Mouse (Mus musculus) hindbrain, embryonic 12.5 days (tissue): ENCODE results near the gene Tfrc. TPM values are rescaled to one million over a fixed set of nuclear protein-coding genes. Genes with fewer than 3 reads are reported as not detected.

ENCODE experiments used
- ATAC-seq: fragments of 200-750 bp; cut with Nextera tagmentation; 2 replicates; pipeline ENCODE4 v1.8.0; 2017; ENCODE audit warnings: moderate TSS enrichment; ENCODE audit not compliant: low FRiP score
- H3K27ac ChIP-seq: fragments of 300-500 bp; sonication (generic); 2 replicates; pipeline ENCODE4 v1.5.1; 2016; ENCODE audit warnings: mild to moderate bottlenecking
- H3K27me3 ChIP-seq: fragments of 300-500 bp; sonication (generic); 2 replicates; pipeline ENCODE4 v1.6.1; 2016; ENCODE audit warnings: mild to moderate bottlenecking
- H3K36me3 ChIP-seq: fragments of 300-500 bp; sonication (generic); 2 replicates; pipeline ENCODE4 v1.6.1; 2016; ENCODE audit warnings: mild to moderate bottlenecking
- H3K4me1 ChIP-seq: fragments of 300-500 bp; sonication (generic); 2 replicates; pipeline ENCODE4 v1.6.1; 2016
- H3K4me2 ChIP-seq: fragments of 300-500 bp; sonication (generic); replicated peaks from 2 replicates; pipeline ENCODE4 v1.6.1; 2016; ENCODE audit warnings: mild to moderate bottlenecking
- H3K4me3 ChIP-seq: fragments of 300-500 bp; sonication (generic); 2 replicates; pipeline ENCODE4 v1.5.1; 2016; ENCODE audit warnings: mild to moderate bottlenecking
- H3K9ac ChIP-seq: fragments of 300-500 bp; sonication (generic); 2 replicates; pipeline ENCODE4 v1.6.1; 2016; ENCODE audit warnings: mild to moderate bottlenecking, moderate library complexity
- H3K9me3 ChIP-seq: fragments of 300-500 bp; sonication (generic); replicated peaks from 2 replicates; pipeline ENCODE4 v1.6.1; 2016; ENCODE audit warnings: mild to moderate bottlenecking
- WGBS: fragments of 180-500 bp; shearing (Covaris S2); methylation state at CpG from one replicate; pipeline ENCODE4 v1.1.7; 2016; 5-methylcytosine and 5-hydroxymethylcytosine counted together
- polyA plus RNA-seq: library from polyadenylated mRNA; unstranded; fragments of >200 nt; fragmentation: Nextera tagmentation; extraction: Ambion mirVana; gene quantifications from 2 replicates; pipeline ENCODE4 v1.2.1, GENCODE M21; 2016

Gene Tfrc
- polyA plus RNA-seq, 1 experiment from 2014 or later = 44.4 TPM

GRCm38 (mm10) chr16:32594701-32595100 is 14.0 kb upstream of the Tfrc start:
- Histone ChIP-seq H3K4me3 (no peak overlapping the region), H3K36me3 (no peaks in the 10 kb centered on the region), H3K27me3 (no peaks in the 10 kb centered on the region), H3K4me2 (no peak overlapping the region), H3K27ac (no peak overlapping the region), H3K9ac (no peak overlapping the region), H3K9me3 (no peaks in the 10 kb centered on the region), H3K4me1 (no peaks in the 10 kb centered on the region)
- 63% methylated on average over 5 of the region's 5 CpGs for WGBS
- no peak for ATAC-seq

DNA sequence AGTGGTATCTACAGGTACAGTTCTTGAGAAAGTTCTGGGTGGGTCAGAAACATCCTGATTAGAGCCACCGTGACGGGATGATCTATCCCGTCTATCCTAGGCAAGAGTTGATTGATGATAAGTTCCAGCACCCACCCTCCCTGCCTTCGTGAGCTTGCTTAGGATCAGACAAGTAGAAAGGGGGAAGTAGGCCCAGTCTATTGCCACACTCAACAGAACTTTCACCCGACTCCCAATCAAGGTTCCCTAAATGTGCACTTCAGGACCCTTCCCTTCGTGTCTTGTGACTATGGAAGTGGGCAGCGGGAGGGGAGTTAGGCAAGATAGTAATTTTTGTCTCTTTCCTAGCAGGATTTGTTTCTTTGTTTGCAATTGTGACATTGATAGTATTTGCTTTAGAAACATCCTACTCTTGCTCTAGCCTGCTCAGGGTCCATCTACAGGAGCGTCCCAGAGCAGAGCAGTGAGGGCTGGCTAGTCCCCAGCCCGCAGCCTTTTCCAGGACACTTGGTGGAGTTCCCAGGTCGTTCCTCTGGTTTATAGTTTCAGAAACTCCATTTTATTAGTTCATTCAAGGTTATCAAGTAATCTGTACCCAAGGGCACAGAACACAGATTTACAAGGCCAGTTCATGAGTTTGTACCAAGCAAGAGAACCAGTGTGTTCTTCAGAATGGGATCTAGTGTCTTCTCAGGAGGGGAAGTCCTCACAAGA is 13.4 kb upstream of the Tfrc start:
- Histone ChIP-seq H3K27ac (no peak overlapping the region), H3K9me3 (no peaks in the 10 kb centered on the region), H3K4me1 (no peaks in the 10 kb centered on the region), H3K9ac (no peak overlapping the region), H3K4me3 (no peak overlapping the region), H3K36me3 (no peaks in the 10 kb centered on the region), H3K27me3 (no peaks in the 10 kb centered on the region), H3K4me2 (no peak overlapping the region)
- 87% methylated on average over 10 of the region's 10 CpGs for WGBS
- ATAC-seq = no peak

DNA sequence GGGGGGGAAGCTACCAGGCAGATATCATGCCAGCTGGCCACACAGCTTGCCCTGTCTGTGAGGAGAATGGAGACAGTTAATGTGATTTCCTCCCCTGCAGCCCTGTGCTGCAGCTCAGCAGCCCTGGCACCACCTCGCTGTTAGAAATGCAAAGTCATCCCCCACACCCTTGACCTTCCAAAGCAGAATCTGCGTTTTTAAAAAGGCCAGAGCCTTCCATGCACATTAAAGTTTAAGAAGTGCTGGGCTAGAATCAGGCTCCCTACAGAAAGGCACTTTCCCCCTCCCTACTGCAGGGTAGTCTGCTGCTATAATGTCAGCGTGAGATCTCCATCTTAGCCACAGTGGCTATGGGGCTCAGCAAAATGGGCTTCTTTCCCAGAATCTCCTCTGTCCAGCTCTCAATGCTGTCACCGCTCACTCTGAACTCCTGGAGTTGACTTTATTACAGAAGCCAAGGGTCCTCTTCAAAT is 10.8 kb upstream of the Tfrc start:
- no peaks in the 10 kb centered on the region for H3K4me1 ChIP-seq
- no peak overlapping the region for H3K4me3 ChIP-seq
- H3K4me2 ChIP-seq = no peak overlapping the region
- ATAC-seq = no peak
- WGBS = 33% methylated on average over 4 of the region's 4 CpGs
- H3K27me3 ChIP-seq = no peaks in the 10 kb centered on the region
- no peak overlapping the region for H3K27ac ChIP-seq
- H3K9ac ChIP-seq = no peak overlapping the region
- no peaks in the 10 kb centered on the region for H3K9me3 ChIP-seq
- no peaks in the 10 kb centered on the region for H3K36me3 ChIP-seq

GRCm38 (mm10) chr16:32599151-32599550 is 9.6 kb upstream of the Tfrc start:
- 92% methylated on average over 1 of the region's 1 CpGs for WGBS
- H3K4me2 ChIP-seq = no peak overlapping the region
- no peaks in the 10 kb centered on the region for H3K9me3 ChIP-seq
- no peak overlapping the region for H3K27ac ChIP-seq
- H3K9ac ChIP-seq = no peak overlapping the region
- no peaks in the 10 kb centered on the region for H3K27me3 ChIP-seq
- no peak overlapping the region for H3K4me3 ChIP-seq
- H3K4me1 ChIP-seq = no peaks in the 10 kb centered on the region
- ATAC-seq = no peak
- H3K36me3 ChIP-seq = no peaks in the 10 kb centered on the region

GRCm38 (mm10) chr16:32602193-32602685 is 6.5 kb upstream of the Tfrc start:
- H3K36me3 ChIP-seq = no peaks in the 10 kb centered on the region
- no peak overlapping the region for H3K27ac ChIP-seq
- WGBS = 78% methylated on average over 3 of the region's 3 CpGs
- H3K4me1 ChIP-seq = no peaks in the 10 kb centered on the region
- no peak overlapping the region for H3K4me2 ChIP-seq
- H3K27me3 ChIP-seq = no peaks in the 10 kb centered on the region
- H3K4me3 ChIP-seq = no peak overlapping the region
- no peak overlapping the region for H3K9ac ChIP-seq
- no peak for ATAC-seq
- no peaks in the 10 kb centered on the region for H3K9me3 ChIP-seq

DNA sequence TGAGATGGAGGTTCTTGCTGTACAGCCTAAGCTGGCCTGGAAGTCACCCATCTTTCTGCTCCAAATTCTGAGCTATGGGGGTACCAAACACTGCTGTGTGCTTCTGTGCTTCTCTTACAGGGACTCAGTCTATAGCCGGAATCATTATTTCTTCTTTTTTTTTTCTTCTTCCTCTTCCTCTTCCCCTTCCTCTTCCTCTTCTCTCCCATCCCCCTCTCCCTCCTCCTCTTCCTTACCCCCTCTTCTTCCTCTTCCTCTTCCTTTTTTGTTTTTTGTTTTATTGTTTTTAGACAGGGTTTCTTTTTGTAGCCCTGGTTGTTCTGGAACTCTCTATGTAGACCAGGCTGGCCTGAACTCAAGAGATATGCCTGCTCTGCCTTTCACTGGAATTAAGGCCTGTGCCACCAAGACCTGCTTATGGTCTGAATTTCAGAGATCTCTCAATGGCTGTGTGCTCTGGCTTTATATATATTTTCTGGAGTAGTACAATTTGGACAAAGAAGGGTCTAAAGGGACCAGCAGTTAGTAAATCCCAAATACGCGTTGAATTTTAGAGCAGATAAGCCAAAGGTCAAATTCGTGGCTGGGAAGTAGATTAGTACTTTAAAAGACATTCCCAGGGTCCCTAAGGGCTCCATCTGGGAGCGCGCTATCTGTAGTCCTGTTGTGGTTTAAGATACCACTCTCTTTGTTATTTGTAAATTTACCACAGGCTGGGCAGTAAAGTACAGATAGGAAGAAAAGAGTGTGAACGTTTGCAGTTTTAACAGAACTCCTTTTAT is 967 bp upstream of the Tfrc start:
- Histone ChIP-seq H3K36me3 (no peaks in the 10 kb centered on the region), H3K4me3 (no peak overlapping the region), H3K9me3 (no peaks in the 10 kb centered on the region), H3K27ac (no peak overlapping the region), H3K4me2 (no peak overlapping the region), H3K27me3 (no peaks in the 10 kb centered on the region), H3K9ac (no peak overlapping the region), H3K4me1 (peaks cover 14% of the 10 kb centered on the region)
- no peak for ATAC-seq
- WGBS = 64% methylated on average over 7 of the region's 7 CpGs

DNA sequence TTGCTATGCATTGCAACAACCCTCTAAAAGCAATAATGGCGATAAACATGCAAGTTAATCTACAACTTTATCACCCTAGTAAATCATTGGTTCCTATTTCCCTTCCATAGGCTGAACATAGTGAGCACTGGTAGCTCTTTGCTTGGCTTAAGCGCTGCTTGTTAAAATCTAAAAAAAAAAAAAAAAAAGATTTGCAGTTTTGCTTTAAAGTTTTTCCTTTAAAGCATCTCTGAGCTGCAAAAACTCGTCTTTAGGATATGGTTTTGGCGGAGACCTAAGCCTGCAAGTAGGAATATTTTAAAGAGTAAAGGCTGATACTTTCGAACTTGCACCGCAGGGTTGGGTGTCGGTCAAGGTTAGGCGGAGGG is 392 bp upstream of the Tfrc start:
- no peaks in the 10 kb centered on the region for H3K36me3 ChIP-seq
- no peaks in the 10 kb centered on the region for H3K9me3 ChIP-seq
- 11% methylated on average over 8 of the region's 8 CpGs for WGBS
- H3K27ac ChIP-seq = peak overlapping the region; percentile 93; the same call in 1 of the 2 replicates
- H3K4me3 ChIP-seq = peak overlapping the region; percentile 78
- peak overlapping the region; percentile 73 for H3K4me2 ChIP-seq
- H3K27me3 ChIP-seq = no peaks in the 10 kb centered on the region
- peaks cover 14% of the 10 kb centered on the region for H3K4me1 ChIP-seq
- H3K9ac ChIP-seq = peak overlapping the region; percentile 87; the same call in 1 of the 2 replicates
- 0 out of 2 replicates have a peak, but pooled peaks have one; percentile 2 for ATAC-seq

DNA sequence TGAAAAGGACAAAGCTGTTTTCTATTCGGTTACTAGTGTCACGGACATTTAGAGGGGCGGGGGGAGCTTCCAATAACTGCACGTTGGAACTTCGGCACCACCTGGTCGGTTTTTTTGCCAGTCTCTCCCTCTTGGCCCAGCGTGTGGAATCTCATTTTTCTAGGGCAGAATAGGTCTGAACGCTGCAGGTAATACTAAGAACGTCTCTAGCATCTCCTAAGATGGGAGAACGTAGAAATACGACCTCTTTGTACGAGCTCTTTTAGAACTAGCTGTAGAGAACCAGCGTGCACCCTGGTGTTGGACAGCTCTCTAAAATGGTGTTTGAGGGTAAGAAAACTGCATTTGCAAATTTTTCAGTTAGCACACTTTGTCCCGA is 670 bp downstream of the Tfrc start:
- H3K27me3 ChIP-seq = no peaks in the 10 kb centered on the region
- ATAC-seq = no peak
- H3K36me3 ChIP-seq = peaks cover 4% of the 10 kb centered on the region
- peak overlapping the region; percentile 87 for H3K9ac ChIP-seq
- H3K4me1 ChIP-seq = peaks cover 14% of the 10 kb centered on the region
- peak overlapping the region; percentile 73 for H3K4me2 ChIP-seq
- peak overlapping the region; percentile 78 for H3K4me3 ChIP-seq
- H3K27ac ChIP-seq = peak overlapping the region; percentile 93
- WGBS = 0% methylated on average over 14 of the region's 14 CpGs
- H3K9me3 ChIP-seq = no peaks in the 10 kb centered on the region

- H3K27ac ChIP-seq = no peak overlapping the region
- WGBS = 82% methylated on average over 5 of the region's 5 CpGs
- peaks cover 14% of the 10 kb centered on the region for H3K4me1 ChIP-seq
- no peaks in the 10 kb centered on the region for H3K27me3 ChIP-seq
- H3K9ac ChIP-seq = no peak overlapping the region
- no peaks in the 10 kb centered on the region for H3K9me3 ChIP-seq
- H3K4me3 ChIP-seq = peak overlapping the region; percentile 78; the same call in 1 of the 2 replicates
- peak overlapping the region; percentile 73 for H3K4me2 ChIP-seq
- H3K36me3 ChIP-seq = peaks cover 12% of the 10 kb centered on the region
- no peak for ATAC-seq
Observed at GRCm38 (mm10) chr16:32610460-32611255, 1.9 kb downstream of the Tfrc start.

- no peak for ATAC-seq
- Histone ChIP-seq H3K4me3 (no peak overlapping the region), H3K4me1 (peaks cover 14% of the 10 kb centered on the region), H3K4me2 (no peak overlapping the region), H3K36me3 (peaks cover 18% of the 10 kb centered on the region), H3K27ac (no peak overlapping the region), H3K9ac (no peak overlapping the region), H3K9me3 (no peaks in the 10 kb centered on the region), H3K27me3 (no peaks in the 10 kb centered on the region)
- 87% methylated on average over 1 of the region's 1 CpGs for whole genome bisulfite sequencing
Observed at GRCm38 (mm10) chr16:32612052-32612451, 3.3 kb downstream of the Tfrc start.

- Histone ChIP-seq H3K9ac (no peak overlapping the region), H3K36me3 (peaks cover 26% of the 10 kb centered on the region), H3K4me2 (no peak overlapping the region), H3K4me3 (no peak overlapping the region), H3K27me3 (no peaks in the 10 kb centered on the region), H3K4me1 (peaks cover 14% of the 10 kb centered on the region), H3K27ac (no peak overlapping the region), H3K9me3 (no peaks in the 10 kb centered on the region)
- ATAC-seq = no peak
- 77% methylated on average over 3 of the region's 3 CpGs for WGBS
Observed at GRCm38 (mm10) chr16:32613269-32613834, 4.6 kb downstream of the Tfrc start.

- no peak overlapping the region for H3K4me2 ChIP-seq
- H3K27me3 ChIP-seq = no peaks in the 10 kb centered on the region
- peaks cover 31% of the 10 kb centered on the region for H3K36me3 ChIP-seq
- H3K4me3 ChIP-seq = no peak overlapping the region
- H3K9ac ChIP-seq = no peak overlapping the region
- WGBS = 66% methylated on average over 4 of the region's 4 CpGs
- H3K9me3 ChIP-seq = no peaks in the 10 kb centered on the region
- H3K4me1 ChIP-seq = peaks cover 14% of the 10 kb centered on the region
- H3K27ac ChIP-seq = no peak overlapping the region
- no peak for ATAC-seq
Observed at GRCm38 (mm10) chr16:32614047-32614446, 5.3 kb downstream of the Tfrc start.
